Mouse (Mus musculus) embryonic facial prominence, embryonic 13.5 days (tissue): ENCODE measurements around the gene Nedd4. TPM values are rescaled to one million over a fixed set of nuclear protein-coding genes. Genes with fewer than 3 reads are reported as not detected.

Experiments used
- ATAC-seq: fragments of 200-750 bp; cut with Nextera tagmentation; 2 replicates; pipeline ENCODE4 v1.8.0; 2017; ENCODE audit warnings: low read depth; ENCODE audit not compliant: insufficient number of reproducible peaks, insufficient read depth, low FRiP score, low TSS enrichment
- H3K27ac ChIP-seq: fragments of 300-500 bp; sonication (generic); 2 replicates; pipeline ENCODE4 v1.5.1; 2015; ENCODE audit warnings: moderate library complexity, mild to moderate bottlenecking, inconsistent platforms
- H3K27me3 ChIP-seq: fragments of 300-500 bp; sonication (generic); 2 replicates; pipeline ENCODE4 v1.6.1; 2015; ENCODE audit warnings: mild to moderate bottlenecking, inconsistent platforms
- H3K36me3 ChIP-seq: fragments of 300-500 bp; sonication (generic); 2 replicates; pipeline ENCODE4 v1.6.1; 2015; ENCODE audit warnings: mild to moderate bottlenecking, inconsistent platforms
- H3K4me1 ChIP-seq: fragments of 300-500 bp; sonication (generic); 2 replicates; pipeline ENCODE4 v1.6.1; 2015; ENCODE audit warnings: inconsistent platforms
- H3K4me2 ChIP-seq: fragments of 300-500 bp; sonication (generic); 2 replicates; pipeline ENCODE4 v1.6.1; 2015; ENCODE audit warnings: moderate library complexity, mild to moderate bottlenecking, inconsistent platforms
- H3K4me3 ChIP-seq: fragments of 300-500 bp; sonication (generic); 2 replicates; pipeline ENCODE4 v1.5.1; 2015; ENCODE audit warnings: mild to moderate bottlenecking, inconsistent platforms
- H3K9ac ChIP-seq: fragments of 300-500 bp; sonication (generic); 2 replicates; pipeline ENCODE4 v1.6.1; 2015; ENCODE audit warnings: mild to moderate bottlenecking, inconsistent platforms
- H3K9me3 ChIP-seq: fragments of 300-500 bp; sonication (generic); 2 replicates; pipeline ENCODE4 v1.6.1; 2016; ENCODE audit warnings: inconsistent platforms
- WGBS: fragments of 180-500 bp; shearing (Covaris S2); methylation state at CpG from one replicate; pipeline ENCODE4 v1.1.7; 2015; ENCODE audit warnings: mixed read lengths; 5-methylcytosine and 5-hydroxymethylcytosine counted together
- polyA plus RNA-seq: library from polyadenylated mRNA; unstranded; fragments of >200 nt; fragmentation: Nextera tagmentation; extraction: Ambion mirVana; gene quantifications from 2 replicates; pipeline ENCODE4 v1.2.1, GENCODE M21; 2015

Nedd4 gene
- polyA plus RNA-seq, 1 experiment from 2014 or later, result 659 TPM

DNA sequence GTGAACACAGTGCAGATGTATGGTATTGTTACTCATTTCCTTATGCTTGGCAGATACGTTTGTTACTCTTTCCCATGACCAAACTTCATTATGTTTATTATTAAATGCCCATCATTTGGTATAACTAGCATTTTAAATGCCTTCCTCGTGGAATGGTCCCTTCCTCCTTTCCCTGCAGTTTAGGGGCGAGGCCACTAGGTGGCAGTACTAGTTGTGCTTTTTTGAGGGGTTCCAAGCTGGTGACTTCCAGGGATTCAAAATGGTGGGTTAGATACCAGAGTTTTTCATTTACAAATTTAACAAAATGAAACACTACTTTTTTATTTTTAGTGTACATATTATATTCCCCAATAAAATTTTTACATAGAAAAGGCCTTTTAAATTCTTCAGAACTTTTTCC, 71.8 kb downstream of the Nedd4 start:
- Histone ChIP-seq H3K4me2 (no peak overlapping the region), H3K9ac (no peak overlapping the region), H3K27ac (no peak overlapping the region), H3K4me3 (no peak overlapping the region), H3K9me3 (no peaks in the 10 kb centered on the region), H3K4me1 (peaks cover 3% of the 10 kb centered on the region; the same call in 1 of the 2 replicates), H3K27me3 (no peaks in the 10 kb centered on the region), H3K36me3 (peaks cover 86% of the 10 kb centered on the region)
- no peak for ATAC-seq
- WGBS, result 28% methylated on average over 3 of the region's 3 CpGs

DNA sequence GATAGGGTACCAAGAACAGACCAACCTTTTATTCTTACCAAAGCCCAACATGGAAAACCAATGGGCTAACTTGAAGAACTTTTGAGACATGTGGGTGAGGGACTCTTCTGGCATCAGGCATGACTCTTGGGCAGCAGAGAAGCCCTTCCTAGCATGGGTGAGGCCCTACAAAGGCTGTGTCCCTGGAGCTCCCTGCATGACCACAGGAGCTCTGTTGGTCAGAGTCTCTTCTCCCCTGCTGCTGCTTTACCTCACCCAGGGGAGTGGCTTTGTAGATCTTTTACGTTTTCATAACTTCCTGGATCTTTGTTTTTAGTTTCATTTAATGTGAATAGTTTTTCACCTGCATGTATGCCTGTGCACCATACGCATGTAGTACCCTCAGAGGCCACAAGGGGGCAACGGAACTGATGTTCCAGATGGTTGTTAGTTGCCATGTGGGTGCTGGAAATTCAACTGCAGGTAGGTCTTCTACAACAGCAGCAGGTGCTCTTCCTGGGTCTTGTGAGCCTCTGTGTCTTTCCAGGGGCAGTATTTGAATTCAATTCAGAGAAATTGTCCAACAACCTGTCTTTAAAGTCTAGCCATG, 73.8 kb downstream of the Nedd4 start:
- H3K9me3 ChIP-seq, result no peaks in the 10 kb centered on the region
- no peak overlapping the region for H3K9ac ChIP-seq
- H3K4me1 ChIP-seq, result peaks cover 3% of the 10 kb centered on the region; the same call in 1 of the 2 replicates
- H3K4me2 ChIP-seq, result no peak overlapping the region
- H3K36me3 ChIP-seq, result peaks cover 93% of the 10 kb centered on the region
- no peak for ATAC-seq
- no peaks in the 10 kb centered on the region for H3K27me3 ChIP-seq
- no peak overlapping the region for H3K4me3 ChIP-seq
- WGBS, result 69% methylated on average over 3 of the region's 3 CpGs
- H3K27ac ChIP-seq, result no peak overlapping the region

DNA sequence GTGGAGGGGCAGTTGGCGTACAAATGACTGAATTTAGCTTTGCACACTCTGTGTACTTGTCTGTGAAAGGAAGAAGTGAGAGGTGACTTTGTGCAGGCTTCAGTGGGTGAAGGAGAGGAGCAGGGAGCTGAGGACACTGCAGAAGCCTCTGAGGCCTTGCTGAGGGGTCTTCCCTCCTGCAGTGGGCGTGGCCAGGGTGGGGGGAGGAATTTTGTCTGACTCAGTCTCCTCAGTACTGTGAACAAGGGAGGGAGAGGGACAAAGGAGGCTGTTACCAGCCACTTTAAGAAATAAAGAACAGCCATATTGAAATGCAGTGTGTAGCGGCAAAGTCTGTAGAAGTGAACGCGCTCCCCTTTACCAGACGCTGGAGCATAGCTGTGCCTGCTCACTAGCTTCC, 79.1 kb downstream of the Nedd4 start:
- peaks cover 98% of the 10 kb centered on the region for H3K36me3 ChIP-seq
- WGBS, result 91% methylated on average over 6 of the region's 6 CpGs
- H3K9ac ChIP-seq, result no peak overlapping the region
- H3K4me2 ChIP-seq, result no peak overlapping the region
- no peak for ATAC-seq
- H3K27ac ChIP-seq, result no peak overlapping the region
- peaks cover 3% of the 10 kb centered on the region; the same call in 1 of the 2 replicates for H3K4me1 ChIP-seq
- H3K9me3 ChIP-seq, result no peaks in the 10 kb centered on the region
- H3K4me3 ChIP-seq, result no peak overlapping the region
- H3K27me3 ChIP-seq, result no peaks in the 10 kb centered on the region

DNA sequence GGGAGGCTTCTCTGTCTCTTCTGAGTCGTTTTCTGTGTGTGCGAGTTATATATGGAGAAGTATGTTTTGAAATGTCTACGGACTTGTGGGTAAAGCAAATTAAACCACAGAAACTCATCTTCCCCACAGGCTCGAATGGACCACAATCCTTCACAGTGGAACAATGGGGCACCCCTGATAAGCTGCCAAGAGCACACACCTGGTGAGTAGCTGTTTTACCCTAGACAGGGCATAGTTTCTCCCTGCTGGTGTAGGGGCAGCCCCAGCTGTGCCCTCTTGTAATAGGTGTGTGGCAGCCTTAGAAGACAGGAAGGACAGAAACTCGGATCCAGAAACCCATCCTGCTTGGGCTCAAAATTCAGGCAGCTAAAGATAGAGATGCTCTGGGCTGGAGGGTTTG, 84.1 kb downstream of the Nedd4 start:
- no peak overlapping the region for H3K4me2 ChIP-seq
- H3K9me3 ChIP-seq, result no peaks in the 10 kb centered on the region
- no peaks in the 10 kb centered on the region for H3K27me3 ChIP-seq
- H3K9ac ChIP-seq, result no peak overlapping the region
- 83% methylated on average over 5 of the region's 5 CpGs for whole genome bisulfite sequencing
- H3K4me3 ChIP-seq, result no peak overlapping the region
- peaks cover 80% of the 10 kb centered on the region for H3K36me3 ChIP-seq
- no peak for ATAC-seq
- no peak overlapping the region for H3K27ac ChIP-seq
- no peaks in the 10 kb centered on the region for H3K4me1 ChIP-seq

DNA sequence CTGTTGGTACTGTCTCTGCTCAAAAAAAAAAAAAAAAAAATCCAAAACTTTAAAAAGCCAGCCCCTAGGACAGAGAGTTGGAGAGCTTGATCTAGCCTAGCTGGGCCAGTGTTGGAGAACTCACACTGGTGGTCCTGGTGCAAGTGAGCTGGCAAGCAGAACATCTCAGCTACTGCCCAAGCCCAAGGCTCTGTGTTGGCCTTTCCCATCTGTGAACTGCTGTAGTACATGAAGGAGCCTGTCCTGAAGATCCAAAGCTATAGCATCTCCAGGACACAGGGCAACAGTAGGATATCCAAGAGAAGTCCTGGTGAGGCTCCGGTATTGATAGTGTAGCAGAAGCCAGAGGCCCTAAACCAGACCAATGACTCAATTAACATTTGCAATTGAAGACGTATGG, 88.1 kb downstream of the Nedd4 start:
- Histone ChIP-seq H3K4me1 (peaks cover 14% of the 10 kb centered on the region), H3K36me3 (peaks cover 42% of the 10 kb centered on the region), H3K4me2 (no peak overlapping the region), H3K9me3 (no peaks in the 10 kb centered on the region), H3K4me3 (no peak overlapping the region), H3K9ac (no peak overlapping the region), H3K27me3 (no peaks in the 10 kb centered on the region), H3K27ac (no peak overlapping the region)
- no peak for ATAC-seq
- 56% methylated on average over 2 of the region's 2 CpGs for WGBS

DNA sequence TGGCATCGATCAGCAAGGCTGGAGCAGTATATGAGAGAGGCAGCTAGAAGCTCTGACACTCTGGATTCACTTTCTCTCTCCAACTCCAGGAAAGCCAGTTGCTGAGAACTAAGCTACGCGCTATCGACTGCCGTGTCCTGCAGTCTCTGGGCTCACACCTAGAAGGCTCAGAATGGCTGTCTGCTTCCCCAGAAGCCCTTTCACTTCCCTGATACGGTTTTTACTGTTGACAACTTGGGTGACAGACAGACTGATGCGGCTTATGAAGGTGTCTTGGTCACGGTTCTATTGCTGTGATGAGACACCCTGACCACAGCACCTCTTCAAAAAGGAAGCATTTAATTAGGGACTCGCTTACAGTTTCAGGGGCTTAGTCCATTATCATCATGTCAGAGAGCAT, 90.5 kb downstream of the Nedd4 start:
- Histone ChIP-seq H3K9ac (no peak overlapping the region), H3K4me2 (no peak overlapping the region), H3K9me3 (no peaks in the 10 kb centered on the region), H3K27me3 (no peaks in the 10 kb centered on the region), H3K36me3 (peaks cover 18% of the 10 kb centered on the region), H3K27ac (no peak overlapping the region; the same call in 1 of the 2 replicates), H3K4me1 (peaks cover 22% of the 10 kb centered on the region), H3K4me3 (no peak overlapping the region)
- 71% methylated on average over 9 of the region's 9 CpGs for WGBS
- ATAC-seq, result no peak

DNA sequence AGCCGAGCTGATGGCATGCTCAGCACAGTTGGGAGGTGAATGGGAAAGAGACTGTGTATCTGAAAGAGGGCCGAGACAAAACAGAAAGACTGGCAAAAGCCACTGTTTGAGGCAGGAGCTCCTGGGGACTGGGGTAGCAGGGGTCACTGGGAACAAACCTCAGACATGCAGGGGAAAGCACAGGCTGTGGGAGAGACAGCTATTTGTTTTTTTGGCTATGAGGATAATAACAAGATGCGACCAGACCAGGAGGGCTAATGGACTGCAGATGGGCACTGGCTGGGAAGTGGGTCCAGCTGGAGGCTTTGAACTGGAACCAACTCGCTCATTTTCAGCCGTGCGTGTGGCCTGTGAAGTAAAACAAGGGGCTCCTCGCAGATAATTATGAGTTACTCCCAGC, 91.6 kb downstream of the Nedd4 start:
- H3K27me3 ChIP-seq, result no peaks in the 10 kb centered on the region
- peak overlapping the region; percentile 64; the same call in 1 of the 2 replicates for H3K27ac ChIP-seq
- H3K4me1 ChIP-seq, result peaks cover 32% of the 10 kb centered on the region
- 0 out of 2 replicates have a peak overlapping the region, but pooled peaks have one; percentile 3 for H3K4me2 ChIP-seq
- no peaks in the 10 kb centered on the region for H3K9me3 ChIP-seq
- H3K9ac ChIP-seq, result no peak overlapping the region
- peaks cover 7% of the 10 kb centered on the region for H3K36me3 ChIP-seq
- H3K4me3 ChIP-seq, result no peak overlapping the region
- no peak; the same call in 1 of the 2 replicates for ATAC-seq
- 9% methylated on average over 7 of the region's 7 CpGs for WGBS

DNA sequence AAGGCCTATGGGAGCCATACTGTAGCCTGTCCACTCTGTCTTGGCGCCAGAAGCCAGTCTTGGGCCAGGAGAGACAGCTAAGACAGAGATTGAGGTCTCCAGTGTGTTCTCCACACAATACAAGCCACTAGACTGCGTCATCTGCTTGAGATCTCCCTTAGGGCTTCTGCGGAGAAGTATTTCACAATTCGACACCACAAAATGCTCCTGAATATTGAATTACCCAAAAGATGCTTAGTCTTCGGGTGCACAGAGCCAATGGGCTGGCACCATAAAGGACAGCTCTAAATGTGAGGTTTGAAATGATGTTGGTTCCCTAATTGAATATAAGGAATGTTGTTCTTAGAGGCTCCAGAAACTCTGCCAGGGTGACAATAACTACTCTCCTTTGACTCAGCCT, 95.0 kb downstream of the Nedd4 start:
- H3K27ac ChIP-seq, result no peak overlapping the region
- H3K4me2 ChIP-seq, result no peak overlapping the region
- H3K4me3 ChIP-seq, result no peak overlapping the region
- ATAC-seq, result no peak
- no peaks in the 10 kb centered on the region for H3K9me3 ChIP-seq
- H3K36me3 ChIP-seq, result no peaks in the 10 kb centered on the region
- H3K27me3 ChIP-seq, result no peaks in the 10 kb centered on the region
- H3K9ac ChIP-seq, result no peak overlapping the region
- WGBS, result 54% methylated on average over 5 of the region's 5 CpGs
- peaks cover 36% of the 10 kb centered on the region for H3K4me1 ChIP-seq

DNA sequence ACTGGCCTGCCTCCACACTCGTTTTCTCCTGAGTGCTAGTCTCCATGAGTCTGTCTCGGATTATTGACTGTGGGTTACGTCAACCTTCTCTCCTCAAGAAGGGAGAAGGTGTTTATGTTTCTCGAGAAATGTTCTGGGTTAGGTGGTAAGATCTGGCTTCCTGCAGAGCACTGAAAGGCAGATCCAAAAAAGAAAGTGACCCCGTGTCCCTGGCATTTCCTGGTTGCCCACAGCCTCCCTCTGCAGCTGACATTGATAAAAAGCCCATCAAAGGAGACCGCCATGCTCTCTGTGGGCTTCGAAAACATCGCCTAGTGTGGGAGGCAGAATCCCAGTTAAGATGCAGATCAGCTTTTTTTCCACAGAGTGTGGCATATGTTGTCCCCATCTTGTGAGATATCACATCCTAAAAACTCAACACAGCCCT, 96.6 kb downstream of the Nedd4 start:
- ATAC-seq, result no peak
- WGBS, result 20% methylated on average over 8 of the region's 8 CpGs
- no peak overlapping the region for H3K4me2 ChIP-seq
- no peak overlapping the region for H3K9ac ChIP-seq
- no peak overlapping the region for H3K4me3 ChIP-seq
- no peaks in the 10 kb centered on the region for H3K36me3 ChIP-seq
- no peak overlapping the region for H3K27ac ChIP-seq
- no peaks in the 10 kb centered on the region for H3K27me3 ChIP-seq
- no peaks in the 10 kb centered on the region for H3K9me3 ChIP-seq
- H3K4me1 ChIP-seq, result peaks cover 38% of the 10 kb centered on the region

DNA sequence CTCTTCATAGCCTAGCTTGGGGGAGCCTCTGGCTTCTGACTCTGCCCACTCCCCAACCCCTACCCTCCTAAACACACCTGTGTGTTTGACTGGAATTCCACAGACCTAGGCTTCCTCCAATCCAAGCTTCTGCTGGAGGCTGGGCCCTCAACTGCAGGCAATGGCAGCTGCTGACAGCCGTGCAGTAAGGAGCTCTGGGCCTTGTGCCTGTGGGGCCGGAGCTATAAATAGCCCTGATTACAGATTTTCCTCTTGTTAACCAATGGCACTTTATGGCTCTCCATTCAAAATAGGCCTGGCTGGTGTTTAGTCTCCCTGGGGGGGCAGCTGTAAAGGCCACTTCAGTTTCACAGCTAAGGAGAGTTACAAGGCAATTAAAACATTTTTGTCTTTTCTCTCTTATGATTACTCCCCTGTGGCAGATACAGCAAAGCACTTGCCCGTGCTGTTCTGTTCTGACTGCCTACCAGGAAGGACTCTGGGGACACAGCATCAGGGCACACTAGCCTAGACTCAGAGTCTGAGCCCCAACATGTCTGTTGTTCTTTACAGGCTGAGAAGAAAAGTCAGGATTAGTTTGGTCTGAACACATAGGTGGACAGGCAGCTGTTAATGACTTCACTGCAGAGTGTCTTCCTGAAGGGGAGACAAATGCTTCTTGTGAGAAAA, 101.0 kb downstream of the Nedd4 start:
- Histone ChIP-seq H3K36me3 (no peaks in the 10 kb centered on the region), H3K9ac (no peak overlapping the region), H3K9me3 (no peaks in the 10 kb centered on the region), H3K4me3 (no peak overlapping the region), H3K4me1 (peaks cover 32% of the 10 kb centered on the region), H3K27me3 (no peaks in the 10 kb centered on the region), H3K4me2 (no peak overlapping the region), H3K27ac (peak overlapping the region; percentile 40)
- 11% methylated on average over 3 of the region's 3 CpGs for WGBS
- ATAC-seq, result no peak

DNA sequence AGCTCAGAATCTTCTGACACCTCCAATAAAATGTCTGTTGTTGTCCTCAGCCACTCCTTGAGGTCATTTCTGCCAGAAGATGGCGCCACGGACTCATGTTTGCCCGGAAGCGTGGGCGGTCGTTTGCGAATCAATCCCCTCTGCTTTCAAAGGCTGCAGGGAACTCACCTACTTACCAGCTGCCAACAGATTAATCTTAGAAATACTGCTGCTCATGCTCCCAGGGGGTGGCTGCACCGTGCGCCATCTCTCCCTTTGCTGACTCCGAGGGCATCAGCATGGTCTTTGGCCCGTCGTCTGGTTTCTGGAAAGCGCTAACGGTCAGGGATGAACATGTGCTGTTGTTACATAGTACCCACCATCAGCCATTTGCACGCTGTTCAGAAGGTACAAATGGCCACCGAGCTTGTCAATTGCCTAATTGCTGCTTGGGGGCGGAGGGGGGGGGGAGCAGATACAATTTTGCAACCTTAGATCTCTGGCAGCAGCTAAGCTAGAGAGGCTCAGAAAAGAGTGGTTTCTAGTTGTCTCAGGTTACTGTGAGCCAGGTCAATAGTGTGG, 104.7 kb downstream of the Nedd4 start:
- peak overlapping the region; percentile 70 for H3K9ac ChIP-seq
- WGBS, result under 1% methylated on average over 17 of the region's 17 CpGs
- H3K4me1 ChIP-seq, result peaks cover 22% of the 10 kb centered on the region
- H3K4me3 ChIP-seq, result peak overlapping the region; percentile 44
- 0 out of 2 replicates have a peak, but pooled peaks have one; percentile 17 for ATAC-seq
- H3K27me3 ChIP-seq, result no peaks in the 10 kb centered on the region
- no peaks in the 10 kb centered on the region for H3K9me3 ChIP-seq
- H3K36me3 ChIP-seq, result no peaks in the 10 kb centered on the region
- peak overlapping the region; percentile 72 for H3K4me2 ChIP-seq
- peak overlapping the region; percentile 57; the same call in 1 of the 2 replicates for H3K27ac ChIP-seq

DNA sequence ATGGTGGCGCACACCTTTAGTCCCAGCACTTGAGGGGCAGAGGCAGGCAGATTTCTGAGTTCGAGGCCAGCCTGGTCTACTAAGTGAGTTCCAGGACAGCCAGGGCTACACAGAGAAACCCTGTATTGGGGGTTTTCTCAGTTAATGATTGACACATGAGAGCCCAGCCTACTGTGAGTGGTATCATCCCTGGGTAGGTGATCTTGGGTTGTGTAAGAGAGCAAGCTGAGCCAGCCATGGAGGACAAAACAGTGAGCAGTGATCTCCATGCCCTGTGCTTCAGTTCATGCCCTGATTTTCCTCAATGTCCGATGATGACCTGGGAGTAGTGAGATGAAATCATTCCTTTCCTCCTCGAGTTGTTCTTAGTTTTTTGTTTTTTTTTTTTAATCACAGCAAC, 112.9 kb downstream of the Nedd4 start:
- Histone ChIP-seq H3K9ac (no peak overlapping the region), H3K9me3 (no peaks in the 10 kb centered on the region), H3K27ac (no peak overlapping the region), H3K36me3 (no peaks in the 10 kb centered on the region), H3K27me3 (no peaks in the 10 kb centered on the region), H3K4me3 (no peak overlapping the region), H3K4me1 (peaks cover 10% of the 10 kb centered on the region), H3K4me2 (no peak overlapping the region)
- ATAC-seq, result no peak
- WGBS, result 82% methylated on average over 4 of the region's 4 CpGs
